Mouse (Mus musculus): ENCODE measurements around the gene Fbxo33.
"Not testable (repeated sequence)": the region's sequence is repeated elsewhere in the genome, so short reads cannot be mapped to it uniquely, and the experiment has no call there.

The Fbxo33 gene

DNA sequence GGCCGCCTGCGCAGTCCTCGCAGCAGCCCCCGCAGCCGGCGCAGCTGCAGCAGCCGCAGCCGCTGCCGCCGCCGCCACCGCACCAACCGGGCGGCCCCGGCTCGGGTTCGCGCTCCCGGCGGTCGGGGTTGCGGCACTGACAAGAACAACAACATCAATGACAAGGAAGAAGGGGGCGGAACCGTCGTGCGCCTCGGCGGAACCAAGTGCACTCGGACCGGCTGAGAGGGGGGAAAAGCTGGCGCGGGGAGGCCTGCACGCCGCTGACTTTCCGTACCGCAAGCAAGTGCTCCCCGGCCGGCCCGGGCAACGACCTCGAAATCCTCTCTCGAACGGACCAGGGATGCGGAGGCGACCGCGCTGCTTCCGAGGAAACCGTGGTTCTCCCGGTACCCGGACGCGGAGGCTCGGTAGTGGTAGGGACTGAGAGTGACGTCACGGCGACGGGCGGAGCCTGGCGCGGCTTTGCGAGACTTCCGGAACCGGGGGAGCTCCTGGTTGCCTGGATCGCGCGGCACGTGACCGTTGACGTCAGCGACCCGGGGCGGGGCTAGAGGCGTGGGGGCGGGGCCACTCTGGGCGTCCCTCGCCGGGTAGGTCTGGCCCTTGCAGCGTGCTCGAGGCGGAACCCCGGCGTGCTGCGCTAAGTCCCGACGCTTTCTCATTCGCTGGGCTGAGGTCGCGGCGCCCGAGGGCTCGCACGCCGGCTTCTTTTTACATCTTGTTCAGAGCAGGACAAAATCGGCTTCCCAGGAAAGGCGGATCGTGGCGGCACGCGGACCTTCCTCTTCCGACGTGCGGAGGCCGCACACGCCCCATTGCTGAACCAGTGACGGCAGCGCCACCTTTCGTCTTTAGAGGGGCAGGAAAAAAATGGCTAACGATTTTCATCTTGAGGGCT lies at the start of gene Fbxo33:
Gene Fbxo33 (minus strand): TSS at position 401 of the 901 bp plus-strand sequence.
- peak; percentile 98 for DNase-seq

DNA sequence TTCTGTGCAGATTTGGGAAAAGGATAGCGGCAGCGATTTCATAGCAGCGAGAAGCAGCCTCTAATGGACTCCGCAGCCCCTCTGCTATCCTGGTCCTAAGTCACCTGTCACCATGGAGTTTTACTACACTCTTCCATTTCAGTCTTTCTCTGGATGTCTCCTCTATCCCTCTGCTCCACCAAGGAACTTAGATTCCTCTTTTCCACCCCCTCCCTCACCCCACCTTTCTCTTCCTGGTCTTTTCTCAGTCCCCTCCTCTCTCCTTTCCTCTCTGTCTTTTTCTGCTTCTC lies 46.4 kb upstream of the Fbxo33 start:
- DNase-seq, result no peak

DNA sequence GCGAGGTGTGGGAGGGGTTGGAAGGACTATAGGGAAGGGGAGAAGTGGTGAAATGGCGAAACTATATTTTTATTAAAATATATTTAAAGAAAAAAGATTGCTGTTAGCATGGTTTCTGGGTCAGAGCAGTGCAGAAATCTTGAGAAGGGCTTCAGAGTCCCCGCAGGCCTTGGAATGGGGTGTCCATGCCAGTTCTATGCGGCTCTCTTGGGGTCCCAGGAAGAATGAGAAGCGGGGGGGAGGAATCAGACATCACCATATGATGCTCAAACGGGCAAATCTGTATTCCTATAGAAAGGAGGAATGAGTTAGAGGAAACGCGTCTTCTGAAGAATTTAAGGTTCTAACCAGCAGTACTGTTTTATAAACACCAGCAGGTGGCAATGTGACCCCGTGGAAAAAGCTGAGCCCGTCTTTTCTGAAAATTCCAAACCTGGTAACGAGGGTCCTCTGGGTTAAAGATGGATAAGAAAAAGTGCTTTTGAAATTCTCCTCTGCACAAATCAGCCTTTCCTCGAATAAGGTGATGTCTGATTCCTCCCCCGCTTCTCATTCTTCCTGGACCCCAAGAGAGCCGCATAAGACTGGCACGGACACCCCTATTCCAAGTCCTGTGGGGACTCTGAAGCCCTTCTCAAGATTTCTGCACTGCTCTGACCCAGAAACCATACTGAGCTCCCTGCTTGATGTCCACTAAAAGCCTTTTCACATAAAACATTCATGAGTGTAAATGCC lies 45.8 kb upstream of the Fbxo33 start:
- peak; percentile 14 for DNase-seq

DNA sequence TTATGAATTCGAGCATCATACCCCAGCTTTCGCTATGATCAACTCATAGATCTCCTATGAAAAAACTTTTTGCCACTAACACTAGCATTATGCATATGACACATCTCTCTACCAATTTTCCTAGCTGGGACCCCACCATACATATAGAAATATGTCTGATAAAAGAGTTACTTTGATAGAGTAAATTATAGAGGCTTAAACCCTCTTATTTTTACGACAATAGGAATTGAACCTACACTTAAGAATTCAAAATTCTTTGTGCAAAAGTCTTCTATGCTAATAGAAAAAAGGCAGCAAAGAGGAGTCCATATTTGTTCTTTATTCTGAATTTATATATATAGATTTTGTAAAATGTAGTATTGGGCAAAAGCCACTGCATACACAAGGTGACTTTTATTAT lies 43.3 kb upstream of the Fbxo33 start:
- no peak for DNase-seq

DNA sequence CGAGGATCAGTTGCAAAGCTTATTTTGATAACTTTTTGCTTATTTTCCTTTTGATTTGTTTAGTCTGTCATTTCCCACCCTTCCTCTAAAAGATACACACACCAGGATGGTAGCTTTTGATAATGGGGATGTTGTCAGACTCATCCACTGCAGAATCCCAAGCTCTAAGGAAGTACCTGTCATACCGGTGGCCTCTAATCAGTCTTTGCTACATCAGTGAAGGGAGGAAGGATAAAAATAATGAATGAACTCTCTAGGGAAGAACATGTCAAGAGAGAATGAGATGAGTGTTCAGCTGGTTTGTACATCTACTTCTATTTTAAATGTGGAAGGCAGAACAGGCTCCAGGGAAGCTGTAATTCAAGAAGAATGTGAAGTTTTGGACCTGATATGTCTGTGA lies 41.3 kb upstream of the Fbxo33 start:
- DNase-seq, result no peak

DNA sequence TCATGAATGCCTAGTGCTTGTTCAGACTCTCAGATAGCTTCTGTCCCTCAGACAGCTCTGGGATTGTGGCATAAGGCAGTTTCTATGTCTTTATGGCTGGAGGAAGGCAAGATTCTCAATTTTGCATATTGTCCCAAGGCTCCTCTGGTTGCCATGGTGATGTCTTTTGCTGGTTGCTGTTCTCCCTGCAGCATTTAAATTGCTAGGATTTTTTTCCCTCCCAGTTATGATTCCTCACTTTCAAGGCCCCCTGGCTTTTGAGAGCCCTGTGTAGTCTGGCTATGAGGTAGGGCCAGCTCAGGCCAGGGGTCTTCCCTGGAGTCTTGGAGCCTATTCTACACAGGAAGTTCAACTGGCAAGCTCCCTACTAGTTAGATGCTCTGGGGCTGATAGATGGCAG lies 40.8 kb upstream of the Fbxo33 start:
- DNase-seq, result no peak

DNA sequence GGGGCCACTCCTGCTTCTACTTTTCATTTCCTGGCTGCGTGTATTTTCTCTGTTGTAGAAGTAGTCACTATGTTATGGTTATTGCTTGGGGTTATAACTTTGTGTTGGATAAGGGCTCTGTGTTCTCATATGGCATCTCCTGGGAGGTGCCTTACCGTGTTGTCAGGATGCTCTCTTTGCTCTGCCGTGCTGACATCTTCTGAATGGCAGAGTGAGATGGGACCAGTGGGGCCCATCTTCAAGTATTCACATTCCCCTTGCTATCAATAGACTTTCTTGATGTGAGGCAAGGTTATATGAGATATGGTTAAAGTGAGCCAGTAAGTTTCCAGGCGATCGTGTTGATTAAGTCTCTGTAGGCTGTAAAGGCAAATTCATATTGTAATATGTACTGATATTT lies 39.5 kb upstream of the Fbxo33 start:
- DNase-seq, result no peak

DNA sequence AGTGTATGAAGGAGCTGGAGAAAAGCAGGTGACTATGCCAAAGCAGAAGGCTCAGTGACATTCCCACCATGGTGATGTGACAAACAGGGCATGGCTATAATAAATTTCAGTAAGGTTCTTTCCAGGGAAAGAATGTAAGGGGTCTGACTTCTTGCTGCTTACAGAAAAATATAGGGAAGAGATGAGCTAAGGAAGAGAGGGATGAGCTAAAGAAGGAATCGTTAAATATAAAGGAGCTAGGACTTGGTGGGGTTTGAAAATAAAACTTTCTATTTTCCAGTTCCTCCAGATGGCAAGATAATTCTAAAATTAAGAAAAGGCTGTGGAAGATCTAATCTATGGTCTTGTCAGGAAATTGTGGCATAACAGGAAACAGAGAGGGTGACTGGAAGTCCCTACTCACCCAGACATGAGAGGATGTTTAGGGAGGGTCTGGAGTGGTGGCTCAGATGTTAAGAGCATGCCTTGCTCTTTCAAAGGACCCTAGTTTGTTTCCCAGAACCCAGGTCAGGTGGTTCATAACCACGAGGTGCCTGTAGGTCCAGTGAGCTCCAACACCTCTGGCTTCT lies 30.8 kb upstream of the Fbxo33 start:
- DNase-seq, result no peak

DNA sequence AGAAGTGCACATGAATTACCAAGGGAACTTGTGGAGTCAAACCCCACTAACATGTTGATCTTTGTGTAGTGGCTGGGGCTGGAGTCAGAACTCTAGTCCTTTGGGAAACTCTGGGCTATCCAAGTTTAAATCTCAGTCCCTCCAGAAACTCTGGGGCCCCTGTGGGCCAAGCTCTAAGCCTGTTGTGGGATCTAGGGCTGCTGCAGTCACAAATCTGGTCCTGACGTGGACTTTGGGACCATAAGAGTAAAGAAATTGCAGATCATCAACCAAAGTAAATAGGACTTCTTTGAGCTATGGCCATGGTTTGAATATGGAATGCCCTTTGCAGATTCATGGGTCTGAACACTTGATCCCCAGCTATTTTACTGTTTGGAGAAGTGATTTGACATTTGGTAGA lies 29.4 kb upstream of the Fbxo33 start:
- DNase-seq, result no peak

DNA sequence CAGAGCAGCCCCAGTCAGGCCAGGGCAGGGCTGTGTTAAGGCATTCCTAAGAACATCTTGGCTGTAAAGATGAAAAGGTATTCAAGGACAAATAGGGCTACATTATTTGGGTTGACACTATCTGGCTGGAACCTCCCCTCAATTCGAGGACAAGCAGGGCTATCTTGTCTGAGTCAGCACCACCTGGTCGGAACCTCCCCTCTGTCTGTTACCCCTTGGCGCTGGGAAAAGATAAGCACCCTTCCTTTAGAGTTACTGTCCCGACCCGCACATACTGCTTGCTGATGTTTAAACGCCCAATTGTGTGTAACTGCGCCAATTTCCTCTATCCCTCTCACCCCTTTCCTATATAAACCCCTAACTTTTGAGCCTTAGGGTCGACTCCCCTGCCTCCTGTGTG lies 21.5 kb upstream of the Fbxo33 start:
- not testable (repeated sequence) for DNase-seq

DNA sequence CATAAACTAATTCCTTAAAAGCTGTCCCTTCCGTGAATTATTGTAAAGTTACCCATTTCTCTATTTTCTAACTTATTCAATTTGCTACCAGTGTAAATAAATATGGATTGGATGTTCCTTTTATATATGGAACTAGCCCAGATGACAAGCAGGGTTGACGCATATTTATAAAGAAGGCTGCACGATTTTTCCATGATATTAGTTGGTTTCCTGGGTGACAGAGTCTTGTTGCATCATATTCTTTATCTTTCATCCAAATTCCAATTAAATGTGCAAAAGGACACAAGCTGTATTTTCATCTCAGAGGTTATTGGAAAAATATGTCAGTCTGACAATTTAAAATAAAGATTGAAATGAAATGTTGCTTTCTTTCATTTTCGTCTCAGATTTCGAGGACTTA lies 18.9 kb upstream of the Fbxo33 start:
- no peak for DNase-seq

DNA sequence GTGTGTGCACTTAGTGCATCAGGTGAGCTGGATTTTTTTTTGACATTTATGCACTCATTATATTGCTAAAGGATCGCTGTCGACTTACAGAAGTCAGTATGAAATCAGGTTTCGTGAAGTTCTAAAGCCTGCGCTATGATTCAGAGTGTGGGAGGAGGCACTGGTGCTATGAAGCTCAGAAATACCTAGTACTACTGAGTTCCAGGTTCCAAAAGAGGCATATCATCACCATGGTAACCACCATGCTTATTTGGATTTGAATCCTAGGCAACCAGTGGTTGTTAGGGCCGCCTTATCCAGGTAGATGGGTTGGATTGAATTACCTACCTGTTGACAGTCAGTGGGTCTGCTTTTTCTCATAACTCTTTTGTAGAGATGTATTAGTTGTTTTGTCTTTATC lies 8.9 kb upstream of the Fbxo33 start:
- DNase-seq, result no peak

DNA sequence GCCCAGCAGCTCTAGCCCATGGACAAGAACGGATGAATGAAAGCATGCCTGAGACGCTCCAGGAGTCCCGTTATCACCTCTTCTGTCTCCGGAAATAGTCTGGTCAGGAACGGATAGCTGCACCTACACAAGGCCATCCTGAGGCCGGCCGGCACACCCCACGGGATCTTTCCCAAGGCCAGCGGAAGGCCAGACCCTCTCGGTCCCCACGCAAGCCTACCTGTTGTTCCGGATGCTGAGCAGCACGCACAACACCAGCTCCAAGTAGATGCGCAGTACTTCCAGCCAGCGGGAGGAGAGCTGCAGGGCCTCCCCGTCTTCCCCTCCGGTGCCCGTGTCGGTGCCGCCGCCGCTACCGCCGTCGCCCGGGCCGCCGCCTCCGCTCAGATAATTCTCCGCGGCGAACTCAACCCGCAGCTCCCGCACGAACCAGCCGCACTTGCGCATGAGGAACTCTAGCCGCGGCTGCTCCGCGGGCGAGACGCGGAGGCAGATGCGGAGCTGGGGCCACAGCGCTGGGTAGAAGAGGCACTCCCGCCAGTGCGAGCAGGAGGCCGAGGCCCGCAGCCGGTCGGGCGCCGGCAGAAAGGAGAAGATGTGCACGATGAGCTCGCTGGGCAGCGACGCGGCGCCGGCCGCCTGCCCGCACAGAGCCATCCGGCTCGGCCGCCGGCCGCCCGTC lies 744 bp downstream of the Fbxo33 start:
- peak; percentile 72 for DNase-seq

DNA sequence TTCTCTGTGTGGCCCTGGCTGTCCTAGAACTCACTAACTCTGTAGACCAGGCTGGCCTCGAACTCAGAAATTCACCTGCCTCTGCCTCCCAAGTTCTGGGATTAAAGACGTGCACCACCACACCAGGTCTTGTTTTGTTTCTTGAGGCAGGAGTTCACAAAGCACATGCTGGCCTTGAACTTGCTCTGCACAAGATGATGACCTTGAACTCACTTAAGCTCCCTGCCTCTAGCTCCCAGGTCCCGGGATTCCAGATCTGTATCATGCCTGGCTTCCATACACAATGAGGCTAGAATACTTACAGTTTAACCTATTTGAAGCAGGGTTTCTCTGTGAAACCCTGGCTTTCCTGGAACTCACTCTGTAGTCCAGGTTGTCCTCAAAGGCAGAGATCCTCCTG lies 2.2 kb downstream of the Fbxo33 start:
- DNase-seq, result no peak

DNA sequence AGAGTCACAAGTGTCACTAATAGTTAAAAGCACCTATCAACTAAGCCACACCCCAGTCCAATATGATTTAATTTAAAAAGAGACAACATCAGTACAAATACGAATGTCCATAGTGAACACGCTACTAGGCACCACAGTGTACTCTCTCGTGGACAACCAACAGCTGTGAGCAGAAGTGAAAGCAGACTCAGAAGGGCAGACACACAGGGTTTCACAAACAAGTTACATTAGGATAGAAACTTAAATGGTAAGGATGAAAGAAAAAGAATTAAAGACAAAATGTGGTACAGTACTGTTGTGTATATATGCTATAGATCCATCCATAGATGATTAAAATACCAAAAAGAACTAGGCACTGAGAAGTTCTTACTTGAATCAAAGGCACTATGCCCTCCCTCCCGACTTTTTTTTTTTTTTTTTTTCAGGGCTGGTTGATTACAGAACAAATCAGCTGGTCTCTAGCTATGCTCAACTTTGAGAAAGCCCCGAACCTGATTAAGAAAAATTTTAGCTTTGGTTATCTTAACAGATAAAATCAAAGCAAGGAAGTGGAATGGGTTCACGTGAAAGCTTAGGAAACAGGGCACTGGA lies 2.8 kb downstream of the Fbxo33 start:
- DNase-seq, result no peak

DNA sequence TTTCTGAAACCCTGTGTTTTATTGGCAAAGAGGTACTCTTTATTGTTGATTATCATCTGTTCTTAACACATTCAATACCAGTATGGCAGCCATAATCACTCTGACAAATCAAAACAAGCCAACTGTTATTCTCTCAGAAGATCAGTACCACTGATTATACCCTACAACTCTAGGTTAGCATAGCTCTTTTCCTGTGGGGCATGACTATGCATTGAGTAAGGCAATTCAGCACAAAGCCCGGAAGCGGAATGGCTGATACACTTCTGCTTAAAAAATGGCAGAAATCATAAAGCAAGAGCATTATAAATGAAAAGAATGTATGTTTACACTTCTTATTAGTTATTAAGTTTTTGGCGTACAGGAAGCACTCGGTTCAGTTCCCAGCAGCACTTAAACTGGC lies 3.3 kb downstream of the Fbxo33 start:
- no peak for DNase-seq

DNA sequence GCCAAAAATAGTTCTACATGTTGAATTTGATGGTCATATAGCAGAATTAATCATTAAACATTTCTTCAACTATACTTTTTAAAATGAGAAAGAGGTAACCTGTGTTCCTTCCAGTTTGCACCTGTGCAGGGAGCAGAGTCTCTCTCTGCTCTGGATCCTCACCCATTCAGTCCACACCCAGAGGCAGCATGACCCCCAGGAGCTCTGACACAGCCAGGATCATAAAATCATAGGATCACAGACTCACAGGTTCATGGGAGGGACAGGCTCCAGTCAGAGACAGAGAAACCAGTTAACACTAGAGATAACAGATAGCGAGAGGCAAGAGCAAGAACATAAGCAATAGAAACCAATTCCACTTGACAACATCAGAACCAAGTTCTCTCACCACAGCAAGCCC lies 11.7 kb downstream of the Fbxo33 start:
- no peak for DNase-seq

DNA sequence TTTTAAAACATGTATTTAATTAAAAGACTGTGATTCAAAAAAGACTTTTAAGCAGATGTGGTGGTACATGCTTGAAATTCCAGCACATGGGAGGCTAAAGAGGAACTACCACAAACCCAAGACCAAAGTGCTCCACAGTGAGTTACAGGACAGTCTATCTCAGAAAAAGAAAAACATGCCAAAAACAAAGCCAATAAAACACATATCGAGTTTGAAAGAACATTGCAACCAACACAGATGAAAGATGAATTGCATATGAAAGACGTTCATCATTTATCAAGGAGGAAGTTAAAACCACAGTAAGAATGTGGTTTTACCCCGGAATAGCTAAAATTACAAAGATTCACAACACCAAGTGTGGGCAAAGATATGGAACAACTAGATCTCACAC lies 12.5 kb downstream of the Fbxo33 start:
- no peak for DNase-seq

DNA sequence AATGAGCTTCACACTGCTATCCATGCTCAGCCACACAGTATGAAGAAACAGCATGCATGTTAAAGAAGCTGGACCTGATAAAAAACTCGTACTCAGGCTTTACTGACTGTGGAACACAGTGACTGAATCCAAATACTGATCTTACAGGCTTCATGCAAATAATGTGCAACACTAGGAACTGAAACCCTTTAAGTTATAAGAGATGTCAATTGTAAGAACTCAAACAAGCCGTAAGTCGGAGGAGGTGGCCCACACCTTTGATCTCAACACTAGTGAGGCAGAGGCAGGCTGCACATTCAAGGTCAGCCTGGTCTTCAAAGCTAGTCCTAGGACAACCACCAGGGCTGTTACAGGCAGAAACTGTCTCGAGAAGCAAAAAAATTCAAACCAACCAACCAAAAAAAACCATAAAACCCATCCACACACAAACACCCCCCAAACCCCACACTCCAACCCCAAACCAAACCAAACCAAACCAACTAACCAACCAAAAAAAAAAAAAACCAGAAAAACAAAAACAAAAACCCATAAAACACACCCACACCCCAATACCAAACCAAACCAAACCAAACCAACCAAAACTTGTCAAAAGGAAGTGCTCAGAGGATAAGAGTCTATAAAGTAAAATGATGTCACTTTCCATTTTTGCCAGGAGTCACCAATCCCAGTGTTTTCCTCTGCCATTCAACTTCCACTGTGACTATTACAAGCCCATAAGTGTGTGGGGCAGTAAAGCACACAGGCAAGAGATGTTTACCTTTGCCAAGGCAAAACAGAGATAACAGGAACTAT lies 13.1 kb downstream of the Fbxo33 start:
- no peak for DNase-seq

DNA sequence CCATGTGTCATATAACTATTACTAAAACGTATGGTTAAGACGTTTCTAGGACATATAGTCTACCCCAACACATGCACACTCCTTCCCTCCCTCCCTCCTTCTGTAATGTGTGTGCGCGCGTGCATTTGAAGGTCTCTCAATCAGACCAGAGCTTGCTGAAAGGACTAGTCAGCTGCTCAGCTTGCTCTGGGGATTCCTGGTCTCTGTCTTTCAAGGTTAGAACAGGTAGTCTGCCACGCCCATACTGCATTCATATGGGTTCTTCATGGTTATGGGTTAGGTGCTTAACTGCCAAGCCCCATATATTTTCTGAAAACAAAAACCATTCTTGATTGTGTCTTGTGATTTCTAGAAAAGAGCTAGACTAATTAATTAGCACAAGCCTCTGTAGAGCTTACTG lies 14.0 kb downstream of the Fbxo33 start:
- no peak for DNase-seq

DNA sequence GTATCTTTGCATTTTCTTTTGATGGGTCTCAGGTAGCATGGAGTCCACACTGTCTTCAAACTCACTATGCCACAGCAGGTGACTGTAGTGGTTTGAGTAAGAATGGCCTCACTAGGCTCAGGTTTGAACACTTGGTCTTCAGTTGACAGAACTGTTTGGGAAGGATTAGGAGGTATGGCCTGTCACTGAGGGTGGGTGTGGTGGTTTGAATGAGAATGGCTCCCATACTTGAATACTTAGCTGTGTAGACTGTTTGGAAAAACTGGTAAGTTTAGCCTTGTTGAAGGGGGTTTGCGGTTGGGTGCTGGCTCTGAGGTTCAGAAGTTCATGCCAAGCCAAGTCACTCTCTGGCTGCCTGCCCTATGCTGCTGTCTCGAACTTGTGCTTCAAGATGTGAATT lies 20.2 kb downstream of the Fbxo33 start:
- DNase-seq, result no peak

DNA sequence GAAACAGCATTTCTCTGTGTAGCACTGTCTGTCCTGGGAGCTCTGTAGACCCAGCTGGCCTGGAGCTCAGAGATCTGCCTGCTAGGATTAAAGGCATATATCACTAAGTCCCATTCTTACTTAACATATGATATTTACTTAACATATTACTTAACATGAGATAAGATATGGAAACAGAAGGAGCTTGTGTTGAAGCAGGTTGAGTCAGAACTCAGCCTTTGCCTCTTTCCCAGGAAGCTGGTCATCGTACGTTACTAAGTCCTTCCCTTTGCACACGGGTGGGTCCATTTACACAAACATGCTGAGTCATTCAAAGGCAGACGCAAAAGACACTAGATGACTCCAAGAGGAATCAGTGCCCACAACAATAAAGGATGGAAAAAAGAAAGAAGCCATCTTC lies 20.8 kb downstream of the Fbxo33 start:
- no peak for DNase-seq

Data from cerebellum, adult 9-11 months (tissue).